Mouse (Mus musculus): ENCODE data around the gene Dbi.

Dbi gene

GRCm38 (mm10) chr1:120120969-120121811 lies at the start of gene Dbi, which contains the start of gene 3110009E18Rik:
Gene Dbi, minus strand, starts transcription at chr1:120121078.
Gene 3110009E18Rik, plus strand, starts transcription at chr1:120121187.
- DNase-seq (ENCODE audit: low spot score): peak; percentile 91

- no peak for DNase-seq (ENCODE audit: low spot score)
Measured at GRCm38 (mm10) chr1:120170307-120170706, 49.4 kb upstream of the Dbi start.

- no peak for DNase-seq (ENCODE audit: low spot score)
Measured at GRCm38 (mm10) chr1:120168674-120169073, 47.8 kb upstream of the Dbi start.

GRCm38 (mm10) chr1:120168016-120168415 lies 47.1 kb upstream of the Dbi start:
- DNase-seq (ENCODE audit: low spot score): no peak

GRCm38 (mm10) chr1:120162616-120163015 lies 41.7 kb upstream of the Dbi start:
- no peak for DNase-seq (ENCODE audit: low spot score)

GRCm38 (mm10) chr1:120161502-120161901 lies 40.6 kb upstream of the Dbi start:
- no peak for DNase-seq (ENCODE audit: low spot score)

- DNase-seq (ENCODE audit: low spot score): no peak
Measured at GRCm38 (mm10) chr1:120158474-120159127, 37.7 kb upstream of the Dbi start.

- no peak for DNase-seq (ENCODE audit: low spot score)
Measured at GRCm38 (mm10) chr1:120155325-120155724, 34.4 kb upstream of the Dbi start.

- peak; percentile 29 for DNase-seq (ENCODE audit: low spot score)
Measured at GRCm38 (mm10) chr1:120154232-120154631, 33.4 kb upstream of the Dbi start.

- DNase-seq (ENCODE audit: low spot score): no peak
Measured at GRCm38 (mm10) chr1:120146994-120147393, 26.1 kb upstream of the Dbi start.

GRCm38 (mm10) chr1:120145527-120146216 lies 24.8 kb upstream of the Dbi start:
- no peak for DNase-seq (ENCODE audit: low spot score)

GRCm38 (mm10) chr1:120142551-120142950 lies 21.7 kb upstream of the Dbi start:
- DNase-seq (ENCODE audit: low spot score): no peak

GRCm38 (mm10) chr1:120140144-120140693 lies 19.3 kb upstream of the Dbi start:
- DNase-seq (ENCODE audit: low spot score): no peak

- DNase-seq (ENCODE audit: low spot score): no peak
Measured at GRCm38 (mm10) chr1:120138923-120139540, 18.2 kb upstream of the Dbi start.

GRCm38 (mm10) chr1:120135934-120136786 lies 15.3 kb upstream of the Dbi start:
- no peak for DNase-seq (ENCODE audit: low spot score)

- DNase-seq (ENCODE audit: low spot score): no peak
Measured at GRCm38 (mm10) chr1:120132376-120132775, 11.5 kb upstream of the Dbi start.

GRCm38 (mm10) chr1:120126318-120126717 lies 5.4 kb upstream of the Dbi start:
- DNase-seq (ENCODE audit: low spot score): no peak

GRCm38 (mm10) chr1:120125471-120125870 lies 4.6 kb upstream of the Dbi start:
- no peak for DNase-seq (ENCODE audit: low spot score)

- no peak for DNase-seq (ENCODE audit: low spot score)
Measured at GRCm38 (mm10) chr1:120124839-120125238, 4.0 kb upstream of the Dbi start.

GRCm38 (mm10) chr1:120122634-120123383 lies 1.9 kb upstream of the Dbi start:
- no peak for DNase-seq (ENCODE audit: low spot score)
